Mouse (Mus musculus): ENCODE data around the gene Klk1b24.

DNA sequence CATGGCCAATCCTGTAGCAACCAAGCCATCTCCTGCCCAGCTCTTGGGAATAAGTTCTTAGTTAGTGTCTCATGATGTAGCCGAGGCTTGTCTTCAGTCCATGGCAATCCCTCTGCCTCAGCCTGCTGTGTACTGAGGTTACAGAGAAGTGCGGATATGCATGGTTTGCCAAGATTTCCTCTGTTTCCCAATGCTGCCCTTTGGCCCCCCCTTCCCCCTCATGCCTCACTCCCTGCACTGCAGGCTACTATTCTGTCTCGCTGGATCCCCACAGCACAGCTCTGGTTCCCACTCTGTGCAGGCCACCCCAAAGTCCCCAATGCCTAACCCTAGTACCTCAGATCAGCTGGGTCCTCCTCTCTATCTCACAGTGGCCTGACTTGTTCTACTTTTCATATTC lies 20.3 kb downstream of the Klk1b24 start:
- TF ChIP-seq MAX (IDR thresholded peaks at IDR 0.05; ENCODE audit: low read depth) (no peak), POLR2A (IDR thresholded peaks at IDR 0.05; ENCODE audit: insufficient read length, low read depth) (no peak), MYOD1 (IDR thresholded peaks at IDR 0.05; ENCODE audit: control insufficient read depth in 1 of 3, insufficient read length in 2 of 3, low read depth in 2 of 3) (no peak), MYOG (IDR thresholded peaks at IDR 0.05; ENCODE audit: control insufficient read depth in 1 of 3, insufficient read depth in 1 of 3, insufficient read length in 2 of 3, low read depth in 2 of 3) (no peak), TCF3 (IDR thresholded peaks at IDR 0.05; ENCODE audit: insufficient read length, low read depth) (no peak), POLR2AphosphoS2 (IDR thresholded peaks at IDR 0.05; ENCODE audit: insufficient read length, low read depth) (no peak), TCF12 (IDR thresholded peaks at IDR 0.05; ENCODE audit: insufficient read depth, poor library complexity, severe bottlenecking) (no peak), SRF (IDR thresholded peaks at IDR 0.05; ENCODE audit: control insufficient read depth, insufficient read length, low read depth) (no peak)
